Mouse (Mus musculus) adrenal gland, adult 8-10 months (tissue): ENCODE data around the gene Ogdhl. TPM values are rescaled to one million over a fixed set of nuclear protein-coding genes. Genes with fewer than 3 reads are reported as not detected.

Experiments used
- DNase-seq: peaks from one replicate; pipeline ENCODE4 v3.0.0; 2022
- total RNA-seq, 4 experiments: library from RNA; stranded (reverse); gene quantifications; 2 replicates each; pipeline ENCODE4 v1.2.4; 2022

The Ogdhl gene
- total RNA-seq, 4 experiments from 2014 or later = 12.2 to 18.3 (median 15.2) TPM

DNA sequence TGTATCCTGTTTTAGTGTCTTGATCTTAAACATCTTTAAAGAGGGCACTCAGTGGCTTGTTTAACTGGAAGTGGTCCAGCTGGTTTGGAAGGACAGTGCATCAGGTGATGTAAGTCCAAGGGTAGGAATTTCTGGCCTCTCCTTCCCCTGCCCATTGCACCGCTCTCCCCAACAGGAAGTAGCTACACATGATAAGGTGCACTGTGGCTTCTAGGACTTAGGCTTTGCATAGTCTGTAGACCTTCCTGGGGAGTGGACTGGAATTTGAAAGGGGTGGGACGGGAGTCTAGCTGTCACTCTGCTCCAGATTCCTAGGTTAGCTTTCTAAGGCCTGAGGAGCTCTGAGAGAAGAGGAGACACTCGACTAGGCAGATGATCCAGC is 58.3 kb downstream of the Ogdhl start:
- DNase-seq = no peak

GRCm38 (mm10) chr14:32381066-32381465 is 59.2 kb downstream of the Ogdhl start:
- DNase-seq = no peak

- no peak for DNase-seq
Observed at GRCm38 (mm10) chr14:32381619-32382018, 59.8 kb downstream of the Ogdhl start.

DNA sequence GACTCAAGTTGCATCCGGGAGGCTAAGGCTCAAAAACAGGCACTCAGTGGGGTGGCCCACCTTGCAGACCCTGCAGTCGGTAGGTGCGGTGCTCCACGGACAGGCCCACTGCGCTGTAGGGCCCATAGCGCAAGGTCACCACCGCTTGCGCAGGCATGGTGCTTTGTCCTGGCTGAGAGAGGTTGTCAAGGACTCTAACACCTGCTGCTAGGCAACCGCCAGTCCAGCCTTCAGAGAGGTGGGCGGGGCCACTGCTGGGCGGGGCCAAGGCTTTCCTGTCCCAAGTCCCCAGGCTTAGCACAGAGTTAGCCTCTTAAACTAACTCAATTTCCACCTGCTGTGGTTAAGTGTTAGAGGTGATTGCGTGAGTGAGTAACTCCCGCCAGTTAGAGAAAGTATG is 66.4 kb downstream of the Ogdhl start, which contains the start of gene 1700024G13Rik:
Gene 1700024G13Rik, minus strand, starts transcription at position 196 of the 400 bp plus-strand sequence.
- DNase-seq = peak; percentile 74

Other genes with a start within 250 kb of the Ogdhl start
- 10 to 100 TPM; 28.1 to 32.3 (median 29.7) TPM for gene Oxnad1, start 236.6 kb upstream of the Ogdhl start, total RNA-seq
- 10 to 100 TPM; 53.0 to 63.5 (median 57.2) TPM for gene Dph3, start 236.3 kb upstream of the Ogdhl start, total RNA-seq
- gene Msmb, start 180.0 kb upstream of the Ogdhl start, total RNA-seq = not detected
- 100 to 1,000 TPM; 139 to 231 (median 191) TPM for gene Ncoa4, start 162.2 kb upstream of the Ogdhl start, total RNA-seq
- gene Timm23, start 120.1 kb upstream of the Ogdhl start, total RNA-seq = 100 to 1,000 TPM in 2 of 4 experiments, 10 to 100 TPM in 2; 67.8 to 135 (median 88.5) TPM
- gene Parg, start 120.1 kb upstream of the Ogdhl start, total RNA-seq = 10 to 100 TPM; 45.9 to 83.0 (median 54.5) TPM
- not detected for gene 1700024G13Rik, start 66.4 kb downstream of the Ogdhl start, total RNA-seq
- gene Slc18a3, start 142.8 kb downstream of the Ogdhl start, total RNA-seq = not detected
- gene Chat, start 144.0 kb downstream of the Ogdhl start, total RNA-seq = not detected
- gene Ercc6, start 191.5 kb downstream of the Ogdhl start, total RNA-seq = 10 to 100 TPM in 3 of 4 experiments, 1 to 10 TPM in 1; 9.9 to 20.2 (median 14.8) TPM